Comparison of ENCODE assay signal across 26 mouse cellular contexts in the genomic region with DNA sequence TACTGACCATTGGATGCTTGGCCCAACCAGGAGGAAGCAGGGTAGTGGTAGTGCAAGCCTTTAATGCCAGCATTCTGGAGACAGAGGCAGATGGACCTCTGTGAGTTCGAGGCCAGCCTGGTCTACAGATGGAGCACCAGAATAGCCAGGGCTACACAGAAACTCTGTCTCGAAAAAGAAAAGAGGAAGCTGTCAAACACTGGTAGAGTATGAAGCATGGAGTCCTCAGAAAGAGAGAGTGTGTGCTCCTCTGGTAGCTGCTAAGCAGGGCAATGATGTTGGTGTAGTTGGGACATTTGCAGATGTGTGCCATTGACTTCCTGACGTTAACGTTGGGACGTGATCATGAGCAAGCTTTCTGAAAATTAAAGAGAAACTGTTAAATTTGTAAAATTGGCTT. TPM values are rescaled to one million over a fixed set of nuclear protein-coding genes. Genes with fewer than 3 reads are reported as not detected.
DNase-seq lines count a peak whose midpoint lies in the region; ATAC-seq and TF ChIP-seq lines count a peak whose summit lies in the region.
"Had no signal": no experiment of that assay in that cellular context is flagged by ENCODE, and none has a peak within 500 bp of the region (broad histone marks: within the 10 kb centered on the region; RNA-seq: fewer than 3 reads in every experiment).

No protein-coding gene starts in this region.

- H3K36me3 ChIP-seq in intestine, postnatal 0 days (ENCODE audit: control insufficient read depth, insufficient read depth), result no peaks in the 10 kb centered on the region; the same call in 1 of the 2 replicates
- H3K36me3 ChIP-seq: embryonic facial prominence, embryonic 13.5 days; embryonic facial prominence, embryonic 15.5 days; forebrain, embryonic 10.5 days; forebrain, embryonic 12.5 days had no signal

- H3K27me3 ChIP-seq in intestine, postnatal 0 days (replicated peaks; ENCODE audit: control insufficient read depth, insufficient read depth, low read length), result no peaks in the 10 kb centered on the region
- H3K27me3 ChIP-seq: embryonic facial prominence, embryonic 13.5 days; embryonic facial prominence, embryonic 15.5 days had no signal

- peak; percentile 82 for ATAC-seq in granulocyte monocyte progenitor cell, adult 5-6 weeks (replicated peaks; ENCODE audit: poor library complexity, severe bottlenecking)
- peak; percentile 42; the same call in 1 of the 2 replicates for ATAC-seq in megakaryocyte progenitor cell, adult 5-6 weeks (replicated peaks; ENCODE audit: poor library complexity)
- ATAC-seq in intestine, postnatal 0 days, result no peak
- ATAC-seq: forebrain, embryonic 14.5 days; forebrain, embryonic 16.5 days had no signal

- H3K4me2 ChIP-seq in intestine, postnatal 0 days (replicated peaks; ENCODE audit: low read depth), result no peak overlapping the region
- H3K4me2 ChIP-seq: embryonic facial prominence, embryonic 13.5 days; embryonic facial prominence, embryonic 15.5 days; forebrain, embryonic 12.5 days had no signal

- no peak overlapping the region for H3K27ac ChIP-seq in intestine, postnatal 0 days (ENCODE audit: low read depth, low read length)
- H3K27ac ChIP-seq: embryonic facial prominence, embryonic 13.5 days; embryonic facial prominence, embryonic 15.5 days; forebrain, embryonic 10.5 days; forebrain, embryonic 12.5 days had no signal

- H3K9me3 ChIP-seq in intestine, postnatal 0 days (ENCODE audit: control insufficient read depth), result no peaks in the 10 kb centered on the region
- H3K9me3 ChIP-seq: embryonic facial prominence, embryonic 13.5 days; embryonic facial prominence, embryonic 15.5 days; forebrain, embryonic 10.5 days; forebrain, embryonic 12.5 days had no signal

- no peaks in the 10 kb centered on the region for H3K4me1 ChIP-seq in intestine, postnatal 0 days (replicated peaks; ENCODE audit: control insufficient read depth, insufficient read depth, low read length)
- H3K4me1 ChIP-seq: embryonic facial prominence, embryonic 15.5 days; forebrain, embryonic 12.5 days had no signal

- peak; percentile 78 for DNase-seq in A20 (ENCODE audit: low read depth, low spot score)
- no peak for DNase-seq in cerebellum, postnatal 36 days
- DNase-seq in kidney, postnatal 36 days, result no peak
- DNase-seq: adrenal gland, adult 2 months; adrenal gland, postnatal 10 days; adrenal gland, postnatal 25 days; cerebellum, adult 11 months; cerebellum, adult 18-20 months; cerebellum, adult 8-10 months; cerebellum, adult 9-11 months; cerebellum, postnatal 14 days; embryo, embryonic 11 days had no signal

- TF ChIP-seq CTCF in intestine, postnatal 0 days (IDR thresholded peaks at IDR 0.05; ENCODE audit: low read depth), result no peak

- H3K4me3 ChIP-seq in intestine, postnatal 0 days (ENCODE audit: low read depth, low read length), result no peak overlapping the region
- H3K4me3 ChIP-seq: embryonic facial prominence, embryonic 13.5 days; embryonic facial prominence, embryonic 15.5 days; erythroblast, embryonic 14.5 days; forebrain, embryonic 10.5 days; forebrain, embryonic 12.5 days had no signal

- H3K9ac ChIP-seq in intestine, postnatal 0 days (ENCODE audit: low read depth, low read length), result no peak overlapping the region
- H3K9ac ChIP-seq: embryonic facial prominence, embryonic 13.5 days; embryonic facial prominence, embryonic 15.5 days; forebrain, embryonic 12.5 days had no signal

- WGBS in intestine, postnatal 0 days, result 80% methylated on average over 5 of the region's 5 CpGs

RNA-seq across cellular contexts. Expression of a gene that starts 8.0 kb away (rescaled TPM):
- 0.34 and 2.6 TPM in 2 replicates for total RNA-seq in granulocyte monocyte progenitor cell, adult 5-6 weeks (2014; fragmentation: Nextera tagmentation)
- total RNA-seq in granulocyte monocyte progenitor cell, adult 5-6 weeks (2017), result 0.10 and 5.3 TPM in 2 replicates
- 0.32 and 1.1 TPM in 2 replicates for total RNA-seq in megakaryocyte progenitor cell, adult 5-6 weeks (2015)
- total RNA-seq in megakaryocyte progenitor cell, adult 5-6 weeks (2017), result 0.14 and 1.8 TPM in 2 replicates
- polyA plus RNA-seq in intestine, postnatal 0 days (2015; fragmentation: Nextera tagmentation; extraction: Ambion mirVana), result 3.8 and 4.0 TPM in 2 replicates

RNA-seq across cellular contexts. Expression of a gene that starts 11.3 kb away (rescaled TPM):
- not detected in 2 replicates for total RNA-seq in granulocyte monocyte progenitor cell, adult 5-6 weeks (2014; fragmentation: Nextera tagmentation)
- not detected in 2 replicates for total RNA-seq in granulocyte monocyte progenitor cell, adult 5-6 weeks (2017)
- total RNA-seq in megakaryocyte progenitor cell, adult 5-6 weeks (2015), result 1.8 TPM in 1 of 2 replicates, not detected in the other
- not detected in 2 replicates for total RNA-seq in megakaryocyte progenitor cell, adult 5-6 weeks (2017)
- 0.35 and 0.41 TPM in 2 replicates for polyA plus RNA-seq in intestine, postnatal 0 days (2015; fragmentation: Nextera tagmentation; extraction: Ambion mirVana)
- total RNA-seq: adrenal gland, postnatal 10 days; ES-E14 had no signal
- polyA plus RNA-seq: adrenal gland, adult 2 months; C2C12; embryonic facial prominence, embryonic 11.5 days; erythroblast, embryonic 14.5 days had no signal

RNA-seq across cellular contexts. Expression of a gene that starts 31.5 kb away (rescaled TPM):
- 67.5 and 72.9 TPM in 2 replicates for total RNA-seq in granulocyte monocyte progenitor cell, adult 5-6 weeks (2014; fragmentation: Nextera tagmentation)
- 76.4 and 100.0 TPM in 2 replicates for total RNA-seq in granulocyte monocyte progenitor cell, adult 5-6 weeks (2017)
- 113 and 123 TPM in 2 replicates for total RNA-seq in megakaryocyte progenitor cell, adult 5-6 weeks (2015)
- total RNA-seq in megakaryocyte progenitor cell, adult 5-6 weeks (2017), result 90.6 and 105 TPM in 2 replicates
- 82.7 and 89.1 TPM in 2 replicates for polyA plus RNA-seq in intestine, postnatal 0 days (2015; fragmentation: Nextera tagmentation; extraction: Ambion mirVana)

RNA-seq across cellular contexts. Expression of a gene that starts 34.9 kb away (rescaled TPM):
- 11.5 and 39.3 TPM in 2 replicates for total RNA-seq in granulocyte monocyte progenitor cell, adult 5-6 weeks (2014; fragmentation: Nextera tagmentation)
- total RNA-seq in granulocyte monocyte progenitor cell, adult 5-6 weeks (2017), result 10.1 and 16.9 TPM in 2 replicates
- total RNA-seq in megakaryocyte progenitor cell, adult 5-6 weeks (2015), result 4.9 and 6.9 TPM in 2 replicates
- total RNA-seq in megakaryocyte progenitor cell, adult 5-6 weeks (2017), result 14.2 and 16.0 TPM in 2 replicates
- polyA plus RNA-seq in intestine, postnatal 0 days (2015; fragmentation: Nextera tagmentation; extraction: Ambion mirVana), result 18.3 and 22.6 TPM in 2 replicates

RNA-seq across cellular contexts. Expression of a gene that starts 58.7 kb away (rescaled TPM):
- total RNA-seq in granulocyte monocyte progenitor cell, adult 5-6 weeks (2014; fragmentation: Nextera tagmentation), result not detected in 2 replicates
- not detected in 2 replicates for total RNA-seq in granulocyte monocyte progenitor cell, adult 5-6 weeks (2017)
- not detected in 2 replicates for total RNA-seq in megakaryocyte progenitor cell, adult 5-6 weeks (2015)
- not detected in 2 replicates for total RNA-seq in megakaryocyte progenitor cell, adult 5-6 weeks (2017)
- polyA plus RNA-seq in intestine, postnatal 0 days (2015; fragmentation: Nextera tagmentation; extraction: Ambion mirVana), result 1.4 TPM in 2 replicates
- total RNA-seq: ES-E14, MEL had no signal
- polyA plus RNA-seq: erythroblast, embryonic 14.5 days; forebrain, embryonic 10.5 days had no signal
